Mouse (Mus musculus) liver, embryonic 11.5 days (tissue): ENCODE measurements at regions not wholly inside any gene's neighbourhood (a gene's known extent, or its start where the extent isn't known, plus 50 kb on each side); places are given as distances from the start of the nearest gene placed in this dataset.

Source experiments
- ATAC-seq: fragments of 200-750 bp; cut with Nextera tagmentation; replicated peaks from 2 replicates; pipeline ENCODE4 v1.8.0; 2017; ENCODE audit warnings: moderate number of reproducible peaks, mild to moderate bottlenecking, moderate TSS enrichment, moderate library complexity; ENCODE audit not compliant: low FRiP score
- DNase-seq: peaks from one replicate; pipeline ENCODE4 v3.0.0-alpha.2; 2017; ENCODE audit warnings: low spot score
- H3K27ac ChIP-seq: fragments of 300-500 bp; sonication (generic); 2 replicates; pipeline ENCODE4 v1.5.1; 2014; ENCODE audit warnings: mild to moderate bottlenecking, low read depth, low read length, control low read depth
- H3K27me3 ChIP-seq: fragments of 300-500 bp; sonication (generic); replicated peaks from 2 replicates; pipeline ENCODE4 v1.6.1; 2014; ENCODE audit warnings: low read length, mixed read lengths; ENCODE audit not compliant: control insufficient read depth, insufficient read depth
- H3K36me3 ChIP-seq: fragments of 300-500 bp; sonication (generic); 2 replicates; pipeline ENCODE4 v1.6.1; 2014; ENCODE audit warnings: mild to moderate bottlenecking, low read length, moderate library complexity, mixed read lengths; ENCODE audit not compliant: control insufficient read depth, insufficient read depth
- H3K4me1 ChIP-seq: fragments of 300-500 bp; sonication (generic); replicated peaks from 2 replicates; pipeline ENCODE4 v1.6.1; 2014; ENCODE audit warnings: low read length, mixed read lengths; ENCODE audit not compliant: control insufficient read depth, insufficient read depth
- H3K4me2 ChIP-seq: fragments of 300-500 bp; sonication (generic); 2 replicates; pipeline ENCODE4 v1.6.1; 2014; ENCODE audit warnings: mild to moderate bottlenecking, control low read depth, moderate library complexity
- H3K4me3 ChIP-seq: fragments of 300-500 bp; sonication (generic); 2 replicates; pipeline ENCODE4 v1.5.1; 2014; ENCODE audit warnings: low read depth, low read length, control low read depth
- H3K9ac ChIP-seq: fragments of 300-500 bp; sonication (generic); 2 replicates; pipeline ENCODE4 v1.6.1; 2014; ENCODE audit warnings: low read depth, low read length, control low read depth
- H3K9me3 ChIP-seq: fragments of 300-500 bp; sonication (generic); 2 replicates; pipeline ENCODE4 v1.6.1; 2016; ENCODE audit warnings: low read length, inconsistent platforms, mixed read lengths; ENCODE audit not compliant: control insufficient read depth
- WGBS: fragments of 180-500 bp; shearing (Covaris S2); extraction: QIAGEN DNeasy Blood & Tissue Kit; methylation state at CpG from one replicate; pipeline ENCODE4 v1.1.7; 2014; 5-methylcytosine and 5-hydroxymethylcytosine counted together

DNA sequence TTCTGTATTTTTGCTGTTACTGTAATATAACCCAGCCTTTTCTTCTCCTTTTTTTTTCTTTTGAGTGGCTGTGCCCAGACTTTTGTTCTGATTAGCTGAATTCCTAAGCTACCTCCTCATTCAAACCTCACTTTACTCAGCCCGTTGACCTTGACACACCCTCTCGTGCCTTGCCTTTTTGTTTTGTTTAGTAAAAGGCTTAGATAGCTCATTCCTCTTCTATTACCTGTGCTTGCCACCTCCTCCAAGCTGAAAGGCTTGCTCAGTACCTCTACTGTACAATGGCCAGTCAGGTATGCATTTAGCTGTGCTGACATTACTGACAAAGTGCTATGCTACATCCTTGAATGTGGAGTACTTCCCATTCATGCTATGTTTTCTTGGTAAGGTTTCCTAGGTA is 464.2 kb upstream of the Smarca2 start:
- no peaks in the 10 kb centered on the region for H3K27me3 ChIP-seq
- H3K4me2 ChIP-seq, result no peak overlapping the region
- H3K4me3 ChIP-seq, result no peak overlapping the region
- no peaks in the 10 kb centered on the region for H3K36me3 ChIP-seq
- ATAC-seq, result no peak
- H3K4me1 ChIP-seq, result no peaks in the 10 kb centered on the region
- H3K9ac ChIP-seq, result no peak overlapping the region
- H3K9me3 ChIP-seq, result no peaks in the 10 kb centered on the region
- 63% methylated on average over 2 of the region's 2 CpGs for WGBS
- DNase-seq, result no peak
- no peak overlapping the region for H3K27ac ChIP-seq

DNA sequence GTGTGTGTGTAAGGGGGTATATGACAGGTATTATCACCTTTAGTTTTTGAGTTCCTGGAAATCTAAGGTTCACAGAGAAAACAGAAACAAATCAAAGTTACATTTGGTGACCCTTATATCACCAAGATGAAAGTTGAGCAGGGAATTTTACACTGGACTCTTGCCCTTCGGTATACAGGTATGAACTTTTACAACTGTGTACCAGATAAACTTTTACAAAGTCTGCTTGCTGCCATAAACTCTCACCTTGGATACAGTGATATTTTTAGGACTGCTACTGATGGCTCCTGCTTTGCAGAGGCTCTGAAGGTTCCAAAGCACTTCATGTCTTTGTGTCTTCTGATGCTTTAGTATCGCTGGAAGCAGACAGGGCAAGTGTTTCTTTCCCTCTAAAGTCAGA is 461.3 kb upstream of the Smarca2 start:
- Histone ChIP-seq H3K27me3 (no peaks in the 10 kb centered on the region), H3K27ac (no peak overlapping the region), H3K9me3 (no peaks in the 10 kb centered on the region), H3K36me3 (no peaks in the 10 kb centered on the region), H3K4me3 (no peak overlapping the region), H3K9ac (no peak overlapping the region), H3K4me2 (no peak overlapping the region), H3K4me1 (no peaks in the 10 kb centered on the region)
- 81% methylated on average over 2 of the region's 2 CpGs for WGBS
- DNase-seq (no peak), ATAC-seq (no peak)

DNA sequence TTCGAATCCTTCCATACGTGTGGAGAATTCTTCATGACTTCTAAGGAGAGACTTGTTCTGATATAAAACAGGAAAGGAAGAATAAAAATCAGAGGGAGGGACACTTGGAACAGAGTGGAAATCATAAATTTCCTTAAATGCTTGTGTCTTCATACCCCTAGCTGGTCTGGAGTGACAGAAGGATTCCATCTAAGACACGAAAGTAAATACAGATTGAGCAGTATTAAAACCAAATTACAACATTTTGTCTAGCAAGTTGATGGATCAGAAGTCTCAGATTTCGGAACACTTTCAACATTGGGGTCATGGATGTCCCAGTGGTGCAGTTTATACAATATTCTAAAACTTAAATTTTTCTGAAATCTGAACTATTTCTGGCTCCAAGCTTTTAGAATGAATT is 453.6 kb upstream of the Smarca2 start:
- no peak overlapping the region for H3K4me3 ChIP-seq
- no peak for DNase-seq
- WGBS, result 74% methylated on average over 4 of the region's 4 CpGs

DNA sequence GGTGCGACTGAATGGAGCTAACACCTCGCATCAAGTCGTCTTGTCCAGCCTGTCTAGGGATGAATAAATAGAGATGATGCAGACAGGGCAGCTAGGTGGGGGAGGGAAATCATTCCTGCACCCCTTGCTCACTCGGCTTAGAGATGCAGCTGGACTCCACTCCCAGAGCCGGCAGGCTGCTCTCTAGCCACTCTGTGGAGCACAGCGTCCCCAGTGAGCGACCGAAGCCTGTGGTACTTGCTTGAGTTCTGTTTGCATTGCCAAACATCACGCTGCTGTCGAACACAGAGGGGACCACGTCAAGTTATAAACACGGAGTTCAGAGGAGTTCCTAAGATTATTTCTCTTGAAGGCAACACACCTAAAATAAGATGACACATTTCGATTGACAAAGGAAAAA is 439.9 kb upstream of the Smarca2 start:
- H3K27ac ChIP-seq, result no peak overlapping the region
- DNase-seq, result no peak
- no peaks in the 10 kb centered on the region for H3K27me3 ChIP-seq
- ATAC-seq, result no peak
- no peaks in the 10 kb centered on the region for H3K4me1 ChIP-seq
- WGBS, result 55% methylated on average over 13 of the region's 13 CpGs
- no peak overlapping the region for H3K4me2 ChIP-seq
- H3K4me3 ChIP-seq, result no peak overlapping the region
- no peaks in the 10 kb centered on the region for H3K9me3 ChIP-seq
- H3K36me3 ChIP-seq, result no peaks in the 10 kb centered on the region
- no peak overlapping the region for H3K9ac ChIP-seq

More for the DNA sequence above, 453.6 kb upstream of the Smarca2 start:
- Histone ChIP-seq H3K4me1 (no peaks in the 10 kb centered on the region), H3K36me3 (no peaks in the 10 kb centered on the region), H3K9me3 (no peaks in the 10 kb centered on the region), H3K27ac (no peak overlapping the region), H3K27me3 (no peaks in the 10 kb centered on the region), H3K9ac (no peak overlapping the region), H3K4me2 (no peak overlapping the region)
- no peak for ATAC-seq

DNA sequence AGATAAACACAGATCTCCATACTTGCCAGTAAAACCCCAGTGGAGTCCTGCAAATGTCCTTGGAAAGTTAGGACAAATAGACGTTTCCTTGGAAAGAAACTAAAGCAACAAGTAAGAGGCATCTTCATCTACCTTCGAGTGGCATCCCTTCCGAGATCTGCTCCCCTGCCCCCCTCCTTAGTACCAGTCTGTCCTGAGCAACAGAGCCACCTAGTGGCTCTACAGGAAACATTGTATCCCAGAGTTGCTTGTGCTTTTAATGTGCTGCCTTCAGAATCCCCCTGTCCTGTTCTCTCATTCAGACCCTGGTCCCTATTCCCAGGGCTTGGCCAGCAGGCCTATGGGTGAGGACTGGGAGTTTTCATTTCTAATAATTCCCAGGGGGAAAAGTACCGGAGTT is 423.1 kb upstream of the Smarca2 start:
- no peak overlapping the region for H3K27ac ChIP-seq
- no peak overlapping the region for H3K4me3 ChIP-seq
- ATAC-seq (no peak), DNase-seq (no peak)
- no peaks in the 10 kb centered on the region for H3K4me1 ChIP-seq
- H3K27me3 ChIP-seq, result no peaks in the 10 kb centered on the region
- H3K9ac ChIP-seq, result no peak overlapping the region
- H3K9me3 ChIP-seq, result no peaks in the 10 kb centered on the region
- 21% methylated on average over 4 of the region's 4 CpGs for WGBS
- no peak overlapping the region for H3K4me2 ChIP-seq
- H3K36me3 ChIP-seq, result no peaks in the 10 kb centered on the region

DNA sequence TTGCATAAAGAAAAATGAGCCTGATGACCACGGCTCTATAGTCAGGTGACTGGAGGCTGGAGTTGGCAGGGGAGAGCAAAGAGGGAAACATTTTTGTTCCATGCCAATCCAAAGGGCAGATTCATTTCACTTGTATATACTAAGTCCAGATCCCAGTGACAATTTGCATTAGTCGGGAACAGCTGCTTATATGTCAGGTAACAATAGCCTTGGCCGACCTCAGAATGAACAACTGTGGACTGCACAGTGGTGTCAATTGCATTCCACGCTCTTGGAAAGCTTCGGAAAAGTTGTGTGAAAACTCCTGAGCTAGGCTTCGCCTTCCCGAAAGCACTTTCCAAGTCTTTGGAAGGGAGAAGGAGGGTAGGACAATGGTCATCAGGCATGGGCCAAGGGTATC is 419.8 kb upstream of the Smarca2 start:
- Histone ChIP-seq H3K27me3 (no peaks in the 10 kb centered on the region), H3K9me3 (no peaks in the 10 kb centered on the region), H3K27ac (no peak overlapping the region), H3K4me1 (no peaks in the 10 kb centered on the region), H3K9ac (no peak overlapping the region), H3K36me3 (no peaks in the 10 kb centered on the region), H3K4me2 (no peak overlapping the region), H3K4me3 (no peak overlapping the region)
- DNase-seq, result no peak
- WGBS, result 87% methylated on average over 7 of the region's 7 CpGs
- no peak for ATAC-seq

DNA sequence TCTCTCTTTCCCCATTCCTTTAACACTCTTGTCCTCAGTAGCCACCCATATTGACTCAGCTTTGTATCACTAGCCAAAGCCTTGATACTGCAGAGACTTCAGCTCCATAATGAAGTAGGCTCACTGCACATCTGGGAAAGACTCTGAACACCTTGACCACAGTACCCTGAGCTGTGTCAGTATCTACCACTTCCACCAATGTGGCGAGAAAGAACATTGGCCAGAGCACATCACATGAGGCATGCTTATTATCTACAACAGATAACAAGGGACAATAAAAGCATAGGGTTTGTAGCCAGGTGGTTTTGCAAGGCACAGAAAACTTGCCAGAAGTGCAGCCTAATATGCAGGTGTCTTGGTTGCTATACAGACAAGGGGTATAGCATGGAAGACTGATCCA is 414.0 kb upstream of the Smarca2 start:
- DNase-seq (no peak), ATAC-seq (no peak)
- Histone ChIP-seq H3K36me3 (no peaks in the 10 kb centered on the region), H3K27me3 (no peaks in the 10 kb centered on the region), H3K27ac (no peak overlapping the region), H3K4me1 (no peaks in the 10 kb centered on the region), H3K9ac (no peak overlapping the region), H3K9me3 (no peaks in the 10 kb centered on the region), H3K4me2 (no peak overlapping the region), H3K4me3 (no peak overlapping the region)
- 72% methylated on average over 1 of the region's 1 CpGs for WGBS

DNA sequence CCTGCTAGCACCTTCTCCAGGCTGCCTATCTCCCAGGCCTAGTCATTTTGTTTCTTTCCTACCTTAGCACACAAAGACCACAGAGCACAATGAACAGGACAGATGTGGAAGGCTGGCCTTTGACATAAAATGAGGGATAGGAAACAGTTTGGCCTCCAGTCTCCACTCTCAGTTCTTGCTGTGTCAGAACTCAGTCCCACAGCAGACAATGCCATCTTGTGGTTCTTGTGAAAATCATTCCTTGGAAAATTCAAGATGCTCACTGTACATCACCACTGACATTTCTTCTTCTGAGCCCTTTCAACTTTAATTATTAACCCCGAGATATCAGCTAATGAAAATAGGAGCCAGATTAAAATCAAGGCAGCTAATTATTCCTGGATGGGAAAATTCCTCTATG is 411.2 kb upstream of the Smarca2 start:
- Histone ChIP-seq H3K9ac (no peak overlapping the region), H3K4me1 (no peaks in the 10 kb centered on the region), H3K4me2 (no peak overlapping the region), H3K36me3 (no peaks in the 10 kb centered on the region), H3K27ac (no peak overlapping the region), H3K9me3 (no peaks in the 10 kb centered on the region), H3K27me3 (no peaks in the 10 kb centered on the region), H3K4me3 (no peak overlapping the region)
- ATAC-seq, result no peak
- no peak for DNase-seq
- WGBS, result 69% methylated on average over 1 of the region's 1 CpGs

DNA sequence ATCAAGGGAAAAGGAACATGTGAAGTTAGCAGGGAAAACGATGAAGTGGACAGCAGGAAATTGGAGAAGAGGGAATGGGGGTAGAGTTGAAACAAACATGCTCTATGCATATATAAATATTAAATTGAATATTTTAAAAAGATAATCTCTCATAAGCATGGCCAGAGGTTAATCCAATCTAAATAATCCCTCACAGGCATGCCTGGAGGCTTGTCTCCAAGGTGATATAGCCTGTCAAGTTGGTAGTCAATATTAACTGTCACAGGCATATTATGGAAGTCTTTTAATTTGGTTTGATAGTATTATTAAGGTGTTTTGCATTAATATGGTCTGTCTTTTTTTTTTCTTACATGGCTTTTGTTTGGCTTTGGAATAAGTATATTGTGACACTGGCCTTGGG is 396.1 kb upstream of the Smarca2 start:
- ATAC-seq, result no peak
- Histone ChIP-seq H3K9me3 (no peaks in the 10 kb centered on the region), H3K9ac (no peak overlapping the region), H3K36me3 (no peaks in the 10 kb centered on the region), H3K4me2 (no peak overlapping the region), H3K27ac (no peak overlapping the region), H3K4me1 (no peaks in the 10 kb centered on the region), H3K4me3 (no peak overlapping the region), H3K27me3 (no peaks in the 10 kb centered on the region)
- no peak for DNase-seq
- WGBS, result 59% methylated on average over 1 of the region's 1 CpGs
